Mouse (Mus musculus) heart, embryonic 15.5 days (tissue): ENCODE results near the gene Mlec. TPM values are rescaled to one million over a fixed set of nuclear protein-coding genes. Genes with fewer than 3 reads are reported as not detected.

Experiments
- ATAC-seq: fragments of 200-750 bp; cut with Nextera tagmentation; replicated peaks from 2 replicates; pipeline ENCODE4 v1.8.0; 2017; ENCODE audit warnings: low read depth, moderate TSS enrichment; ENCODE audit not compliant: insufficient number of reproducible peaks, insufficient read depth, low FRiP score
- H3K27ac ChIP-seq: fragments of 300-500 bp; sonication (generic); 2 replicates; pipeline ENCODE4 v1.5.1; 2015; ENCODE audit warnings: mild to moderate bottlenecking, inconsistent platforms
- H3K27me3 ChIP-seq: fragments of 300-500 bp; sonication (generic); 2 replicates; pipeline ENCODE4 v1.6.1; 2015; ENCODE audit warnings: inconsistent platforms
- H3K36me3 ChIP-seq: fragments of 300-500 bp; sonication (generic); 2 replicates; pipeline ENCODE4 v1.6.1; 2015; ENCODE audit warnings: mild to moderate bottlenecking, inconsistent platforms
- H3K4me1 ChIP-seq: fragments of 300-500 bp; sonication (generic); replicated peaks from 2 replicates; pipeline ENCODE4 v1.6.1; 2015; ENCODE audit warnings: inconsistent platforms
- H3K4me2 ChIP-seq: fragments of 300-500 bp; sonication (generic); 2 replicates; pipeline ENCODE4 v1.6.1; 2015; ENCODE audit warnings: inconsistent platforms, mild to moderate bottlenecking, moderate library complexity
- H3K4me3 ChIP-seq: fragments of 300-500 bp; sonication (generic); 2 replicates; pipeline ENCODE4 v1.5.1; 2015; ENCODE audit warnings: mild to moderate bottlenecking, inconsistent platforms
- H3K9ac ChIP-seq: fragments of 300-500 bp; sonication (generic); 2 replicates; pipeline ENCODE4 v1.6.1; 2015; ENCODE audit warnings: mild to moderate bottlenecking, inconsistent platforms
- H3K9me3 ChIP-seq: fragments of 300-500 bp; sonication (generic); replicated peaks from 2 replicates; pipeline ENCODE4 v1.6.1; 2016; ENCODE audit warnings: inconsistent platforms
- WGBS: fragments of 180-500 bp; shearing (Covaris S2); methylation state at CpG from one replicate; pipeline ENCODE4 v1.1.7; 2015; ENCODE audit warnings: mixed read lengths; 5-methylcytosine and 5-hydroxymethylcytosine counted together
- polyA plus RNA-seq: library from polyadenylated mRNA; unstranded; fragments of >200 nt; fragmentation: Nextera tagmentation; extraction: Ambion mirVana; gene quantifications from 2 replicates; pipeline ENCODE4 v1.2.1, GENCODE M21; 2015

Mlec gene
- polyA plus RNA-seq, 1 experiment from 2014 or later = 54.4 TPM

DNA sequence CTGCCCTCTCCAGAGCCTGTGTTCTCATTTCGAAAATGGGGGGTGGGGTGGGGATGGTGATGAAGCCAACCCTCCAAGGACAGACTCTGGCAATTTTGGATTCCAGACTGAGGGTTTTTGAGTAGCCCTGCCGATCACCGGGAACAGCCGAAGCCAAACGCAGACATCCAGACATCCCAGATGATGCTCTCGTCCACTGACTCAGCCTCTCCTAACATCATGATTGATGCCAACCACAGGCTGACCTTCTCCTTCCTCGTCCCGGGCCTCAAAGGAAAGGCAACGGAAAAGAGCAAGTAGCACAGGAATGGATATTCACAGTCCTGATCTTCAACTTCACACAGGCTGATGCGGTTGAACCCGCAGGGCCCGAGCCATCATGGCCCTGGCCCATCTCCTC lies 32.1 kb upstream of the Mlec start:
- Histone ChIP-seq H3K36me3 (no peaks in the 10 kb centered on the region), H3K4me3 (no peak overlapping the region), H3K9ac (no peak overlapping the region), H3K4me2 (no peak overlapping the region), H3K27me3 (peaks cover 66% of the 10 kb centered on the region), H3K27ac (no peak overlapping the region), H3K4me1 (peaks cover 42% of the 10 kb centered on the region), H3K9me3 (no peaks in the 10 kb centered on the region)
- ATAC-seq = no peak
- 83% methylated on average over 12 of the region's 12 CpGs for WGBS

DNA sequence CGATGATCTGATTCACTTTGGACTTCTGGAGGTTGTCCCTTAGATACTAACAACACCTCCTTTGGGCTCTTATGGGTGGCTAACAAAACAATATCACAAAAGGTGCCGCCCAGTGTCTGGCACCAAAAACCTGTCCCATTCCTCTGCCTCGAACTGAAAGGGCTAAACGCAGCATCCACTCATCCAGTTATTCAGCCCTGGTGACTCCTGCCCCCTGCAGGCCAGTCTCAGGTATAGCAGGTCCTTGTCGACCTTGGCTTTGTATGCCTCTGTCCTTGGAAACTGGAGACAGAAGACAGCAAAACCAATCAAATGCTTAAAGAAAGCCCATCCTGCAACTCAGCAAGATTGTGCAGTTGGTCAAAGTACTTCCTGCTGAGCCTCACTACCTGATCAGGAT lies 30.8 kb upstream of the Mlec start:
- peaks cover 53% of the 10 kb centered on the region for H3K27me3 ChIP-seq
- 47% methylated on average over 5 of the region's 5 CpGs for whole genome bisulfite sequencing
- ATAC-seq = no peak

GRCm38 (mm10) chr5:115187188-115188131 lies 29.5 kb upstream of the Mlec start:
- Histone ChIP-seq H3K36me3 (no peaks in the 10 kb centered on the region), H3K9ac (no peak overlapping the region), H3K4me1 (peaks cover 41% of the 10 kb centered on the region), H3K9me3 (no peaks in the 10 kb centered on the region), H3K27me3 (peaks cover 40% of the 10 kb centered on the region), H3K4me3 (peak overlapping the region; percentile 3), H3K27ac (peak overlapping the region; percentile 64), H3K4me2 (peak overlapping the region; percentile 40)
- 17% methylated on average over 26 of the region's 26 CpGs for WGBS
- ATAC-seq = peak; percentile 83

More for the DNA sequence above, 30.8 kb upstream of the Mlec start:
- H3K36me3 ChIP-seq = no peaks in the 10 kb centered on the region
- no peak overlapping the region for H3K27ac ChIP-seq
- H3K4me2 ChIP-seq = no peak overlapping the region
- no peak overlapping the region for H3K9ac ChIP-seq
- H3K9me3 ChIP-seq = no peaks in the 10 kb centered on the region
- peaks cover 41% of the 10 kb centered on the region for H3K4me1 ChIP-seq
- H3K4me3 ChIP-seq = no peak overlapping the region

DNA sequence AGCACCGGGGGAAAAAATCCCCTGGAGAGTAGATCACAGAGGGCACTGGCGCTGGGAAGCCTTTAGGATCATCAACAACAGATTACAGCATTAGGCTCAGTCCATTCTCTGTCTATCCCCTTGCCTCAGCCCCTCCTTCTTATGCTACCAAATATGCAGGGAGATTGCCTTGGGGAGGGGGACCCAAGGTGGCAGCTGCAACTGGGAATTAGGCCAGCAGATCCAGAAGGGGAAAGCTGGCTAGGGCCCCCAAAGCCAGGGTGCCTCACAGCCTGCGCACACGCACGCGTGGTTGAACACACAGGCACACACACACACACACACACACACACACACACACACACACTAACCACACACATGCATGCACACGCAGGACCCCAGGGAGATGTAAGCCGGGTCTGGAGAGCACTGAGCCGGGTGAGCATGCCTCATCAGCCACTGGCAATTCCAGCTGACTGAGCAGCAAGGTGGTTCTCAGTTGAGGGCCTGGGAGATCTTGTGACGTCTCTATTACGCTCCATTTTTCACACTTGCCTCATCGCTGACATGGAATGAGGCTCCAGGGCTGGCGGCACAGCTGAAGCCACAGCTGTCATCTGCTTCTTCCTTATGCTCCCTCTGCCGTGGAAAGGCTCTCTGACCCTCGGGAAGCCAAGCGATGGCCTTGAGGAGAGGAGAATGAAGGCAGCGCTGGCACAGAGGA lies 28.5 kb upstream of the Mlec start:
- no peak overlapping the region for H3K9ac ChIP-seq
- WGBS = 37% methylated on average over 17 of the region's 17 CpGs
- no peak overlapping the region for H3K27ac ChIP-seq
- H3K4me2 ChIP-seq = peak overlapping the region; percentile 40
- H3K4me3 ChIP-seq = peak overlapping the region; percentile 3
- no peaks in the 10 kb centered on the region for H3K36me3 ChIP-seq
- H3K27me3 ChIP-seq = peaks cover 30% of the 10 kb centered on the region
- H3K9me3 ChIP-seq = no peaks in the 10 kb centered on the region
- peaks cover 46% of the 10 kb centered on the region for H3K4me1 ChIP-seq
- no peak for ATAC-seq

- H3K9ac ChIP-seq = no peak overlapping the region
- no peaks in the 10 kb centered on the region for H3K9me3 ChIP-seq
- peak overlapping the region; percentile 37 for H3K4me2 ChIP-seq
- H3K27me3 ChIP-seq = peaks cover 12% of the 10 kb centered on the region
- no peak for ATAC-seq
- H3K4me3 ChIP-seq = peak overlapping the region; percentile 15; the same call in 1 of the 2 replicates
- H3K27ac ChIP-seq = no peak overlapping the region
- 33% methylated on average over 15 of the region's 15 CpGs for WGBS
- peaks cover 54% of the 10 kb centered on the region for H3K4me1 ChIP-seq
- no peaks in the 10 kb centered on the region for H3K36me3 ChIP-seq
Measured at GRCm38 (mm10) chr5:115184726-115185125, 26.7 kb upstream of the Mlec start.

- no peak for ATAC-seq
- WGBS = 33% methylated on average over 10 of the region's 10 CpGs
- H3K9ac ChIP-seq = no peak overlapping the region
Measured at GRCm38 (mm10) chr5:115183482-115183881, 25.5 kb upstream of the Mlec start.

GRCm38 (mm10) chr5:115182925-115183324 lies 24.9 kb upstream of the Mlec start:
- no peak for ATAC-seq
- Histone ChIP-seq H3K4me1 (peaks cover 54% of the 10 kb centered on the region), H3K9ac (no peak overlapping the region)

More at GRCm38 (mm10) chr5:115183482-115183881, 25.5 kb upstream of the Mlec start:
- H3K4me1 ChIP-seq = peaks cover 54% of the 10 kb centered on the region
- no peaks in the 10 kb centered on the region for H3K36me3 ChIP-seq
- H3K4me3 ChIP-seq = no peak overlapping the region
- H3K4me2 ChIP-seq = no peak overlapping the region
- peaks cover 8% of the 10 kb centered on the region; the same call in 1 of the 2 replicates for H3K27me3 ChIP-seq
- H3K27ac ChIP-seq = peak overlapping the region; percentile 41
- no peaks in the 10 kb centered on the region for H3K9me3 ChIP-seq

GRCm38 (mm10) chr5:115181248-115181940 lies 23.4 kb upstream of the Mlec start:
- Histone ChIP-seq H3K9ac (no peak overlapping the region), H3K4me2 (no peak overlapping the region), H3K27me3 (peaks cover 6% of the 10 kb centered on the region; the same call in 1 of the 2 replicates), H3K4me1 (peaks cover 41% of the 10 kb centered on the region), H3K36me3 (no peaks in the 10 kb centered on the region), H3K4me3 (no peak overlapping the region), H3K9me3 (no peaks in the 10 kb centered on the region), H3K27ac (peak overlapping the region; percentile 49)
- WGBS = 59% methylated on average over 13 of the region's 13 CpGs
- no peak; the same call in 1 of the 2 replicates for ATAC-seq

More at GRCm38 (mm10) chr5:115182925-115183324, 24.9 kb upstream of the Mlec start:
- Histone ChIP-seq H3K27ac (peak overlapping the region; percentile 41), H3K4me3 (no peak overlapping the region), H3K4me2 (no peak overlapping the region), H3K27me3 (peaks cover 6% of the 10 kb centered on the region; the same call in 1 of the 2 replicates), H3K36me3 (no peaks in the 10 kb centered on the region), H3K9me3 (no peaks in the 10 kb centered on the region)
- 63% methylated on average over 8 of the region's 8 CpGs for WGBS

- WGBS = 93% methylated on average over 11 of the region's 11 CpGs
- no peak overlapping the region for H3K9ac ChIP-seq
- H3K27me3 ChIP-seq = no peaks in the 10 kb centered on the region
Measured at GRCm38 (mm10) chr5:115179596-115179995, 21.6 kb upstream of the Mlec start.

GRCm38 (mm10) chr5:115177866-115178265 lies 19.9 kb upstream of the Mlec start:
- Histone ChIP-seq H3K27ac (no peak overlapping the region), H3K9ac (no peak overlapping the region), H3K27me3 (no peaks in the 10 kb centered on the region), H3K4me1 (peaks cover 21% of the 10 kb centered on the region), H3K9me3 (no peaks in the 10 kb centered on the region), H3K36me3 (no peaks in the 10 kb centered on the region), H3K4me3 (no peak overlapping the region), H3K4me2 (no peak overlapping the region)
- no peak for ATAC-seq
- WGBS = 81% methylated on average over 6 of the region's 6 CpGs

More at GRCm38 (mm10) chr5:115179596-115179995, 21.6 kb upstream of the Mlec start:
- no peaks in the 10 kb centered on the region for H3K36me3 ChIP-seq
- H3K27ac ChIP-seq = no peak overlapping the region
- no peak for ATAC-seq
- H3K4me3 ChIP-seq = no peak overlapping the region
- no peak overlapping the region for H3K4me2 ChIP-seq
- H3K9me3 ChIP-seq = no peaks in the 10 kb centered on the region
- peaks cover 35% of the 10 kb centered on the region for H3K4me1 ChIP-seq

DNA sequence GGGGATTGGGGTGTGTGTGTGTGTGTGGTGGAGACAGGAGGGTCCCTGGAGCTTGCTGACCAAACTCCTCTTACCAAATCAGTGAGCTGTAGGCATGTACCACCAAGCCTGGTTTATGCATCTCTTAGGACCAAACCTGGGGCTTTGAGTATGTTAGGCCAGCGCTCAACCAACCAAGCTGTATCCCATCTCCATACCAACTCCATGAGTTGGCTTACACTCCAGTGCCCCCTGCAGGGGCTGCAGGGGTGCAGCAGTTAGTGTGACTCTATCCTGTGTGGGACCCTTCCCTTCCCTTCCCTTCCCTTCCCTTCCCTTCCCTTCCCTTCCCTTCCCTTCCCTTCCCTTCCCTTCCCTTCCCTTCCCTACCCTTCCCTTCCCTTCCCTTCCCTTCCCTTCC lies 16.6 kb upstream of the Mlec start:
- H3K9ac ChIP-seq = no peak overlapping the region
- no peak for ATAC-seq
- H3K27ac ChIP-seq = no peak overlapping the region
- no peaks in the 10 kb centered on the region for H3K9me3 ChIP-seq
- H3K4me2 ChIP-seq = no peak overlapping the region
- H3K27me3 ChIP-seq = no peaks in the 10 kb centered on the region
- no peaks in the 10 kb centered on the region for H3K36me3 ChIP-seq
- no peaks in the 10 kb centered on the region for H3K4me1 ChIP-seq
- WGBS = 91% methylated on average over 1 of the region's 1 CpGs
- H3K4me3 ChIP-seq = no peak overlapping the region
